Mouse (Mus musculus): Measurements from ENCODE around the gene Arhgef10l. TPM values are rescaled to one million over a fixed set of nuclear protein-coding genes. Genes with fewer than 3 reads are reported as not detected.

The Arhgef10l gene
- polyA plus RNA-seq, 1 experiment from 2014 or later: 9.7 TPM

DNA sequence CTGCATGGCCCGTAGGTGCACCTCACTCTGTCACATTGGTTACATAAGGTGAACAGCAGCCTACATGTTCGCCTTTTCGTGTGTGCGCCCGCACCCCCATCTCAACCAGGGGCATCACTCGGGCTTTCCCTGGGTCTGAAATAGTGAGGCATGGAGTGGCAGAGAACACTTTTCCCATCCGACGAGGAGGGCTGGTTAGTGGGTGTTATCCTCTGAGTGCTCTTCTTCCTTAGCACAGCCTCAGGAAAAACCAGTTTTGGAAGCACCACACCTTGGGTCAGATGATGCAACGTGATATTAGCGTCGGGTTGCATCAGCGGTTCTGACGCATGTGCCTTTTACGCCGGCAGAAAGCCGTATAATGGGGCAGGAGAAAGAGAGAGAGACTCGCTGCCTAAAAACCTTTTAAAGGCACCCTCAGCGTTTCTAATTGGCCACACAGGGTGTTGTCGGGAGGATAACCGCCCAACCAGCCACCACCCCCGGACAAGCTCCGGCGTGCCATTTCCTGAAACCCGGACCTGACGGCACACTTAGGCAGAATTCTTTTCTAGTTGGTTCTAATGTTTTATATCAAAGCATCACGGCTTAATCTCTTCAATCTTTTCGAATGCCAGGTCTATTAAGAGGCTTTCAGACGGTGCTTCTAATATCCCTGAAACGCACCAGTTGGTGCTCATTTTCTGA lies 33.8 kb upstream of the Arhgef10l start:
- 7% methylated on average over 29 of the region's 29 CpGs for WGBS (ENCODE audit: insufficient replicate concordance)
- 0 out of 2 replicates have a peak, but pooled peaks have one; percentile 28 for ATAC-seq (replicated peaks; ENCODE audit: insufficient number of reproducible peaks, low FRiP score, low TSS enrichment)

DNA sequence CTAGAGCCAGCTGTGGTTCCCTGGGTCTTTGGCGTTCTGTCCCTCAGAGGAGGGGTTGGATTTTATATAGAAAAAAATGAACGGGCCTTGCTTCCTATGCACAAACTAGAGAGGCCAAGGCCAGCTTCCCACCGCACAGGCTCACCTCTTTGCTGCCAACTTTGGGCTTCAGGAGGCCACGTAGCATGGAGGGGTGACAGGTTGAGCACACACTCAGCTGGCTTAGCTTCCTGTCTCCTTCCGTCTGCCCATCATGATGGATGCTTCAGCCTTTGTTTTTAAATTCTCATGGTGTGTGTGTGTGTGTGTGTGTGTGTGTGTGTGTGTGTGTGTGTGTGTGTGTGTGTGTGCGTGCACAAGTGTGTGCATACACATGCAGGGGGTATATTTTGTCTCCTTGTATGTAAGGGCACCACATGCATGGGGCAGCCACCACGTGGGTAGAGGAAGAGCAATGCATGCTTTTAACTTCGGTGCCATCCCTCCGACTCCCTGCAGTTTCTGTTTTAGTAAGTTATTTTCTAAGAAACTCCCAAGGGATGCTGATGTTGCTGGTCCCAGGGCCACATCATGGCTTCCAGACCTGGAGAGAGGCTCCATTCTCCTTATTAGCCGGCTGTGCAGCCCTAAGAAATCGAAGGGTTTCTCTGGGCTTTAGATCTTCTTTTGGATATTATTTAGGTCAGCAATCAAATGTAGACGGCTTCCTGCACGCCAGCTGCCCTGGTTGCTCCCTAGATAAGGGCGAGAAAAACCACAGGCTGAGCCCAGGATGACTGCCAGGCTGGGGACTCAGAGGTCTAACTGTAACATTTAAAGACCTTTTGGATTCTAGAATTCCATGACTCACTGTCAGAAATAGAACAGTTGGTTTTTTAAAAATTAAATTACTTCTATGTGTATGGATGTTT lies 30.1 kb upstream of the Arhgef10l start:
- Histone ChIP-seq H3K36me3 (ENCODE audit: control insufficient read depth, insufficient read depth, low read length) (no peaks in the 10 kb centered on the region), H3K4me2 (no peak overlapping the region), H3K27me3 (ENCODE audit: control insufficient read depth, insufficient read depth, low read length) (peaks cover 15% of the 10 kb centered on the region), H3K9me3 (replicated peaks; ENCODE audit: control insufficient read depth, low read length) (no peaks in the 10 kb centered on the region), H3K27ac (ENCODE audit: low read depth, low read length) (no peak overlapping the region), H3K4me3 (ENCODE audit: low read depth, low read length) (no peak overlapping the region), H3K4me1 (ENCODE audit: control insufficient read depth, insufficient read depth, low read length) (peaks cover 11% of the 10 kb centered on the region), H3K9ac (ENCODE audit: low read depth, low read length) (no peak overlapping the region)
- no peak for ATAC-seq (replicated peaks; ENCODE audit: insufficient number of reproducible peaks, low FRiP score, low TSS enrichment)
- WGBS (ENCODE audit: insufficient replicate concordance): 62% methylated on average over 14 of the region's 14 CpGs

More for the DNA sequence above, 33.8 kb upstream of the Arhgef10l start:
- Histone ChIP-seq H3K9ac (ENCODE audit: low read depth, low read length) (peak overlapping the region; percentile 54; the same call in 1 of the 2 replicates), H3K4me2 (peak overlapping the region; percentile 75), H3K4me1 (ENCODE audit: control insufficient read depth, insufficient read depth, low read length) (peaks cover 25% of the 10 kb centered on the region), H3K27me3 (ENCODE audit: control insufficient read depth, insufficient read depth, low read length) (peaks cover 15% of the 10 kb centered on the region), H3K4me3 (ENCODE audit: low read depth, low read length) (peak overlapping the region; percentile 96), H3K9me3 (replicated peaks; ENCODE audit: control insufficient read depth, low read length) (no peaks in the 10 kb centered on the region), H3K27ac (ENCODE audit: low read depth, low read length) (peak overlapping the region; percentile 98; the same call in 1 of the 2 replicates), H3K36me3 (ENCODE audit: control insufficient read depth, insufficient read depth, low read length) (no peaks in the 10 kb centered on the region)

DNA sequence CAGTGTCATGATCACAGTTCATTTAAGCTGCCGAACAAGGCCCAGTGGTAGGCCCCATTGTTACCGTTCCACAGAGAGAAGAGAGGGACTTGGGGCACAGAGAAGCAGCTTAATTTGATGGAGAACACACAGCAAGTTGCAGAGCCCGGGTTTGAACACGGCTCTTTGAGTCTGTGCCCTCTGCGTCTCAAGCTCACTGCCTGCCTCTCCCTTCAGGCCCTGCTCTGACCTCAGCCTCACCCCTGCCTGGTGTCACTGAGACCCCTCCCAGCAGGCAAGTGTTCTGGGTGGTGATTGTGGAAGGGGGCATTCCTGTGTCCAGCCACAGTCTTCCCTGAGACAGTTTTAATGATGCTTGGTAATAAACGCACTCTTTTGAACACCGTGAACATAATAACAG lies 29.3 kb upstream of the Arhgef10l start:
- ATAC-seq (replicated peaks; ENCODE audit: insufficient number of reproducible peaks, low FRiP score, low TSS enrichment): no peak
- peaks cover 5% of the 10 kb centered on the region; the same call in 1 of the 2 replicates for H3K4me1 ChIP-seq (ENCODE audit: control insufficient read depth, insufficient read depth, low read length)
- H3K9ac ChIP-seq (ENCODE audit: low read depth, low read length): no peak overlapping the region
- peaks cover 15% of the 10 kb centered on the region for H3K27me3 ChIP-seq (ENCODE audit: control insufficient read depth, insufficient read depth, low read length)
- no peak overlapping the region for H3K4me3 ChIP-seq (ENCODE audit: low read depth, low read length)
- H3K9me3 ChIP-seq (replicated peaks; ENCODE audit: control insufficient read depth, low read length): no peaks in the 10 kb centered on the region
- H3K36me3 ChIP-seq (ENCODE audit: control insufficient read depth, insufficient read depth, low read length): no peaks in the 10 kb centered on the region
- H3K27ac ChIP-seq (ENCODE audit: low read depth, low read length): no peak overlapping the region
- H3K4me2 ChIP-seq: no peak overlapping the region
- 68% methylated on average over 7 of the region's 7 CpGs for WGBS (ENCODE audit: insufficient replicate concordance)

DNA sequence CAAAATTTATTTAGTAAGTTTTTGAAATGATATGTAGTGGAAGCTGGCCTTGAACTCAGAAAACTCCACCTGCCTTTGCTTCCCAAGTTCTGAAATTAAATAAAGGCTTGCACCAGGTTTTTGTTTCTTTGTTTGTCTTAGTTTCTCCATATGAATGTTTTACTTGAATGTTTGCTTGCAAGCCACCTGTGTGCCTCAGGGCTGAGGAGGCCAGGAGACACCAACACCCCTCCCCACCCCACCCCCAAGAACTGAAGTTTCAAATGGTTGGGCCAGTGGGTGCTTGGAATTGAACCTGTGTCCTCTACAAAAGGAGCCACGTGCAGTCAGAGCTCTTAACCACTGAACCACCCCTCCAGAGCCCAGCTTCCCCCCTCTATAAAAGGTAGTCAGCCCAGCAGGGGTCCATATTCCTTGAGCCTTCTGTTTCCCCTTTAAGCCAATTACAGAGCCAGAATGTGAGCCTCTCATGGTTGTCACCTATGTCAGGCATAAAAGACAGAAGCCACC lies 28.8 kb upstream of the Arhgef10l start:
- WGBS (ENCODE audit: insufficient replicate concordance): 59% methylated on average over 1 of the region's 1 CpGs
- Histone ChIP-seq H3K9ac (ENCODE audit: low read depth, low read length) (no peak overlapping the region), H3K27me3 (ENCODE audit: control insufficient read depth, insufficient read depth, low read length) (peaks cover 13% of the 10 kb centered on the region), H3K4me1 (ENCODE audit: control insufficient read depth, insufficient read depth, low read length) (peaks cover 9% of the 10 kb centered on the region; the same call in 1 of the 2 replicates), H3K27ac (ENCODE audit: low read depth, low read length) (no peak overlapping the region), H3K4me2 (no peak overlapping the region), H3K4me3 (ENCODE audit: low read depth, low read length) (no peak overlapping the region), H3K9me3 (replicated peaks; ENCODE audit: control insufficient read depth, low read length) (no peaks in the 10 kb centered on the region), H3K36me3 (ENCODE audit: control insufficient read depth, insufficient read depth, low read length) (no peaks in the 10 kb centered on the region)
- ATAC-seq (replicated peaks; ENCODE audit: insufficient number of reproducible peaks, low FRiP score, low TSS enrichment): no peak

DNA sequence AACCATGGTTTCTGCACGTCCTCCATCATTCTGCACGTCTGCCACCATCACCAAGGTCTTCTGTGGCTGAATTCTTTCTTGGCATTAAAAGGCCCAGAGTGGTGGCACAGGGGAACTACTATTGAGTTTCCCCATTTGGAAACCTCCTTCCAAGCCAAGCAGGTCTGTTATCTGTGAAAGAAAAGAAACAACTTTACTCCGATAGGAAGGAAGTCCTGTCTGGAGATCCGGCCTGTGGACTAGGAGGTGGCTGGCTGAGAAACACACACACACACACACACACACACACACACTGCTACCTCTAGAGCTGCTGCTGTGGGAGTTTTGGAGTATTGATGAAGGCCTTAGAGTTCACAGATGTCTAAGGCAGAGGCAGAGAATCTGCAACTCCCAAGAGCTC lies 27.7 kb upstream of the Arhgef10l start:
- H3K27ac ChIP-seq (ENCODE audit: low read depth, low read length): no peak overlapping the region; the same call in 1 of the 2 replicates
- no peak overlapping the region for H3K4me3 ChIP-seq (ENCODE audit: low read depth, low read length)
- 40% methylated on average over 4 of the region's 4 CpGs for WGBS (ENCODE audit: insufficient replicate concordance)
- H3K4me2 ChIP-seq: no peak overlapping the region
- no peaks in the 10 kb centered on the region for H3K9me3 ChIP-seq (replicated peaks; ENCODE audit: control insufficient read depth, low read length)
- no peak overlapping the region for H3K9ac ChIP-seq (ENCODE audit: low read depth, low read length)
- 0 out of 2 replicates have a peak, but pooled peaks cover 5% of the 10 kb centered on the region for H3K4me1 ChIP-seq (ENCODE audit: control insufficient read depth, insufficient read depth, low read length)
- H3K27me3 ChIP-seq (ENCODE audit: control insufficient read depth, insufficient read depth, low read length): peaks cover 2% of the 10 kb centered on the region
- no peaks in the 10 kb centered on the region for H3K36me3 ChIP-seq (ENCODE audit: control insufficient read depth, insufficient read depth, low read length)
- ATAC-seq (replicated peaks; ENCODE audit: insufficient number of reproducible peaks, low FRiP score, low TSS enrichment): no peak

DNA sequence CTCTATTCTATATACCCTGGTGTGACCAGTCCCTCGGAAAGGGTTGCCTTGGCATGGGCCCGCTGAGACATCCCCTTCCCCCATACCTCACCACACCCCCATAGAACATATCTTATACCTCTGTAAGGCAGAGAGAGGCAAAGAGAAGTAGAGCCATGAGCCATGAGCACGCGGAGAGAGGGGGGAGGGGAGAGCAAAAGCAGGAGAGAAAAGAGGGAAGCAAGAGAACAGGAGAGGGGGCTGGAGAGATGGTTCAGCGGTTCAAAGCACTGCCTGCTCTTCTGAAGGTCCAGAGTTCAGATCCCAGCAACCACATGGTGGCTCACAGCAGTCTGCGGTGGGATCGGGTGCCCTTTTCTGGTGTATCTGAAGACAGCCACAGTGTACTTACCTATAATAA lies 25.7 kb upstream of the Arhgef10l start:
- Histone ChIP-seq H3K9ac (ENCODE audit: low read depth, low read length) (no peak overlapping the region), H3K4me3 (ENCODE audit: low read depth, low read length) (no peak overlapping the region), H3K9me3 (replicated peaks; ENCODE audit: control insufficient read depth, low read length) (no peaks in the 10 kb centered on the region), H3K27ac (ENCODE audit: low read depth, low read length) (no peak overlapping the region), H3K36me3 (ENCODE audit: control insufficient read depth, insufficient read depth, low read length) (no peaks in the 10 kb centered on the region), H3K27me3 (ENCODE audit: control insufficient read depth, insufficient read depth, low read length) (no peaks in the 10 kb centered on the region), H3K4me1 (ENCODE audit: control insufficient read depth, insufficient read depth, low read length) (0 out of 2 replicates have a peak, but pooled peaks cover 5% of the 10 kb centered on the region), H3K4me2 (no peak overlapping the region)
- no peak for ATAC-seq (replicated peaks; ENCODE audit: insufficient number of reproducible peaks, low FRiP score, low TSS enrichment)
- 67% methylated on average over 7 of the region's 7 CpGs for WGBS (ENCODE audit: insufficient replicate concordance)

DNA sequence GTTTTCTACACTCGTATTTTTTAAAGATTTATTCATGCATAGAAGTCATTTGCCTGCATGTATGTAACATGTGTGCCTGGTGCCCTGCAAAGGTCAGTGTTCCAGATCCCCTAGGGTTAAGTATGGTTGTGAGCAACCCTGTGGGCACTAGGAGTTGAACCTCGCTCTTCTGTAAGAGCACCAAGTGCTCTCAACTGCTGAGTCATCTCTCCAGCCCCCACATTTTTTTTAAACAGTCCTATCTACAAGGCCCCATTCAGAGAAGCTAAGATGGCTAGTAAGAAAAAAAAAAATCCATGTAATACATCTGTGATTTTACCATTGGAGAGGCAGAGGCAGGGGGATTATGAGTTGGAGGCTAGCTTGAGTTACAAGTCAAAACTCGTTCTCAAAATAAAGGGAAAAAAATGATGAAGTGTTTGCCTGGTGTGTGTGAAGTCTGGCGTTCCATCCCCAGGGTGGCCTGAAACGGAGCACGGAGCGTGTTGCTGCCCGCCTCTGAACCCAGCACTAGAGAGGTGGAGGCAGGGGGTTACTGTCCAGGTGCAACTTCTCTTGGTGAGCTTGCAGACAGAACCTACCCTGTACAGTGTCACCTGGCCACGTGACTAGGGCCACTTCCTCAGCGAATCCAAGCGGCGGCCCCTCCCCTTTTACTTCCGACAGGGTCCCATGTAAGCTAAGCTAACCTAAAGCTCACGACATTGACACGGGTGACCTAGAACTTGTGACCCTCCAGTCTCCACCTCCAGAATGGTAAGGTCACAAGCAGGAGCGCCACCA lies 24.3 kb upstream of the Arhgef10l start:
- WGBS (ENCODE audit: insufficient replicate concordance): 60% methylated on average over 16 of the region's 16 CpGs
- no peak for ATAC-seq (replicated peaks; ENCODE audit: insufficient number of reproducible peaks, low FRiP score, low TSS enrichment)
- no peak overlapping the region for H3K9ac ChIP-seq (ENCODE audit: low read depth, low read length)

More for the DNA sequence above, 24.3 kb upstream of the Arhgef10l start:
- Histone ChIP-seq H3K36me3 (ENCODE audit: control insufficient read depth, insufficient read depth, low read length) (no peaks in the 10 kb centered on the region), H3K27ac (ENCODE audit: low read depth, low read length) (no peak overlapping the region), H3K27me3 (ENCODE audit: control insufficient read depth, insufficient read depth, low read length) (no peaks in the 10 kb centered on the region), H3K4me1 (ENCODE audit: control insufficient read depth, insufficient read depth, low read length) (0 out of 2 replicates have a peak, but pooled peaks cover 5% of the 10 kb centered on the region), H3K4me2 (peak overlapping the region; percentile 11; the same call in 1 of the 2 replicates), H3K4me3 (ENCODE audit: low read depth, low read length) (no peak overlapping the region), H3K9me3 (replicated peaks; ENCODE audit: control insufficient read depth, low read length) (no peaks in the 10 kb centered on the region)
